Mouse (Mus musculus) right cerebral cortex, postnatal 25 days (tissue): Measurements from ENCODE around the gene Defa33.
"Not testable (repeated sequence)": the region's sequence is repeated elsewhere in the genome, so short reads cannot be mapped to it uniquely, and the experiment has no call there.

Experiments used
- DNase-seq: peaks from one replicate; pipeline ENCODE4 v3.0.0; 2022

Gene Defa33

DNA sequence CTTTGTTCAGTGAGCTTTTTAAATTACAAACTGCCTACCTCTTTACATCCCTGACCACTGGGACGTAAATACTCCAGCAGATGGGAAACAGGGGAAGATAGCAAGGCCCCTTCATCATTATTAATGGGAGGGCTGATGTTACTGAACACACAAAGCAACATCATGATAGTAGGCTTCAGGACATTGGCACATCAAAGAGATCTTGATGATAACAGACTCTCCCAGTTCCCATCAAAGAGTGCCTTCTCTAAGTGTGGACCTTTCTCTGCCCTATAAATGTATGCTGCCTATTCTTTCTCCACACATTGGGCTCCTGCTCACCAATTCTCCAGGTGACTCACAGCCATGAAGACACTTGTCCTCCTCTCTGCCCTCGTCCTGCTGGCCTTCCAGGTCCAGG is at the start of gene Defa33:
Defa33 (plus strand) TSS at position 301 of the 400 bp plus-strand sequence.
- not testable (repeated sequence) for DNase-seq

DNA sequence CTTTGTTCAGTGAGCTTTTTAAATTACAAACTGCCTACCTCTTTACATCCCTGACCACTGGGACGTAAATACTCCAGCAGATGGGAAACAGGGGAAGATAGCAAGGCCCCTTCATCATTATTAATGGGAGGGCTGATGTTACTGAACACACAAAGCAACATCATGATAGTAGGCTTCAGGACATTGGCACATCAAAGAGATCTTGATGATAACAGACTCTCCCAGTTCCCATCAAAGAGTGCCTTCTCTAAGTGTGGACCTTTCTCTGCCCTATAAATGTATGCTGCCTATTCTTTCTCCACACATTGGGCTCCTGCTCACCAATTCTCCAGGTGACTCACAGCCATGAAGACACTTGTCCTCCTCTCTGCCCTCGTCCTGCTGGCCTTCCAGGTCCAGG is 13.4 kb upstream of the Defa33 start, which contains the start of gene Defa2:
Defa2 (plus strand) TSS at position 301 of the 400 bp plus-strand sequence.
- not testable (repeated sequence) for DNase-seq

DNA sequence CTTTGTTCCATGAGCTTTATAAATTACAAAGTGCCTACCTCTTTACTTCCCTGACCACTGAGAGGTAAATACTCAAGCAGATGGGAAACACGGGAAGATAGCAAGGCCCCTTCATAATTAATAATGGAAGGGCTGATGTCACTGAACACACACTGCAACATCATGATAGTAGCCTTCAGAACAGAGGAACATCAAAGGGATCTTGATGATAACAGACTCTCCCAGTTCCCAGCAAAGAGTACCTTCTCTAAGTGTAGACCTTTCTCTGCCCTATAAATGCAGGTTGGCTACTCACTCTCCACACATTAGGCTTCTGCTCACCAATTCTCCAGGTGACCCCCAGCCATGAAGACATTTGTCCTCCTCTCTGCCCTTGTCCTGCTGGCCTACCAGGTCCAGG is 35.5 kb downstream of the Defa33 start, which contains the start of gene Defa36:
Defa36 (plus strand) TSS at position 301 of the 400 bp plus-strand sequence.
- DNase-seq, result not testable (repeated sequence)
